Mouse (Mus musculus) ES-Bruce4 (cell line): Measurements from ENCODE around the gene S100a1.

Source experiments
- CTCF ChIP-seq: IDR thresholded peaks from one replicate; pipeline ENCODE4 v1.8.1; 2011; ENCODE audit warnings: low read depth, low read length
- EP300 ChIP-seq: IDR thresholded peaks from 2 replicates; pipeline ENCODE4 v1.6.1; 2011; ENCODE audit warnings: low read depth, low read length; ENCODE audit not compliant: insufficient read depth
- POLR2A ChIP-seq: IDR thresholded peaks from one replicate; pipeline ENCODE4 v1.8.1; 2011; ENCODE audit warnings: low read length; ENCODE audit not compliant: insufficient read depth

- TF ChIP-seq CTCF (no peak), POLR2A (no peak), EP300 (no peak)
Observed at GRCm38 (mm10) chr3:90505216-90505615, 9.0 kb downstream of the S100a1 start.
